ENCODE assay signal across 10 mouse cellular contexts in genomic region chr15:99318861-99319410, GRCm38 (mm10). TPM values are rescaled to one million over a fixed set of nuclear protein-coding genes. Genes with fewer than 3 reads are reported as not detected.
A peak's percentile ranks its signal among the peaks of the same experiment; 100 is the strongest.
DNase-seq lines count a peak whose midpoint lies in the region; ATAC-seq lines count a peak whose summit lies in the region.
"Had no signal": no experiment of that assay in that cellular context is flagged by ENCODE, and none has a peak within 500 bp of the region (broad histone marks: within the 10 kb centered on the region; RNA-seq: fewer than 3 reads in every experiment).

No protein-coding gene starts in this region.

- 84% methylated on average over 14 of the region's 14 CpGs for WGBS in embryonic facial prominence, embryonic 12.5 days
- WGBS in embryonic facial prominence, embryonic 10.5 days = 88% methylated on average over 14 of the region's 14 CpGs
- WGBS in kidney, embryonic 16.5 days = 59% methylated on average over 14 of the region's 14 CpGs
- 77% methylated on average over 14 of the region's 14 CpGs for WGBS in limb, embryonic 15.5 days

- no peak overlapping the region for H3K9ac ChIP-seq in embryonic facial prominence, embryonic 12.5 days
- H3K9ac ChIP-seq in kidney, embryonic 16.5 days (replicated peaks; ENCODE audit: low read length) = 0 out of 2 replicates have a peak overlapping the region, but pooled peaks have one; percentile 11
- no peak overlapping the region for H3K9ac ChIP-seq in limb, embryonic 15.5 days
- H3K9ac ChIP-seq: neural tube, embryonic 12.5 days had no signal

- H3K36me3 ChIP-seq in embryonic facial prominence, embryonic 12.5 days = peaks cover 98% of the 10 kb centered on the region
- peaks cover 100% of the 10 kb centered on the region for H3K36me3 ChIP-seq in embryonic facial prominence, embryonic 10.5 days (replicated peaks)
- peaks cover 76% of the 10 kb centered on the region for H3K36me3 ChIP-seq in kidney, embryonic 16.5 days (ENCODE audit: insufficient read depth, low read length)
- H3K36me3 ChIP-seq in limb, embryonic 15.5 days = peaks cover 98% of the 10 kb centered on the region

- no peak overlapping the region for H3K4me2 ChIP-seq in embryonic facial prominence, embryonic 12.5 days (replicated peaks)
- no peak overlapping the region for H3K4me2 ChIP-seq in kidney, embryonic 16.5 days (replicated peaks; ENCODE audit: low read depth, low read length)
- H3K4me2 ChIP-seq in limb, embryonic 15.5 days = no peak overlapping the region
- H3K4me2 ChIP-seq: neural tube, embryonic 12.5 days had no signal

- ATAC-seq in embryonic facial prominence, embryonic 12.5 days (ENCODE audit: insufficient number of reproducible peaks, insufficient read depth, low FRiP score, low TSS enrichment) = no peak
- ATAC-seq in kidney, embryonic 16.5 days (ENCODE audit: low FRiP score, low TSS enrichment) = no peak
- no peak for ATAC-seq in limb, embryonic 15.5 days (ENCODE audit: insufficient number of reproducible peaks, low FRiP score, low TSS enrichment, low read depth)

- no peak overlapping the region for H3K4me3 ChIP-seq in embryonic facial prominence, embryonic 12.5 days
- H3K4me3 ChIP-seq in embryonic facial prominence, embryonic 10.5 days = no peak overlapping the region
- no peak overlapping the region for H3K4me3 ChIP-seq in kidney, embryonic 16.5 days (ENCODE audit: low read length)
- no peak overlapping the region for H3K4me3 ChIP-seq in limb, embryonic 15.5 days
- H3K4me3 ChIP-seq: neural tube, embryonic 12.5 days had no signal

- H3K9me3 ChIP-seq in embryonic facial prominence, embryonic 12.5 days = no peaks in the 10 kb centered on the region
- H3K9me3 ChIP-seq in embryonic facial prominence, embryonic 10.5 days = no peaks in the 10 kb centered on the region
- H3K9me3 ChIP-seq in kidney, embryonic 16.5 days (ENCODE audit: low read length) = no peaks in the 10 kb centered on the region
- H3K9me3 ChIP-seq in limb, embryonic 15.5 days = no peaks in the 10 kb centered on the region
- H3K9me3 ChIP-seq: neural tube, embryonic 12.5 days had no signal

- H3K27me3 ChIP-seq in embryonic facial prominence, embryonic 12.5 days = no peaks in the 10 kb centered on the region
- H3K27me3 ChIP-seq in embryonic facial prominence, embryonic 10.5 days (replicated peaks; ENCODE audit: low read depth, poor library complexity, severe bottlenecking) = no peaks in the 10 kb centered on the region
- no peaks in the 10 kb centered on the region for H3K27me3 ChIP-seq in kidney, embryonic 16.5 days (ENCODE audit: insufficient read depth, low read length)
- no peaks in the 10 kb centered on the region for H3K27me3 ChIP-seq in limb, embryonic 15.5 days
- H3K27me3 ChIP-seq: neural tube, embryonic 12.5 days had no signal

- no peaks in the 10 kb centered on the region for H3K4me1 ChIP-seq in embryonic facial prominence, embryonic 12.5 days
- peaks cover 16% of the 10 kb centered on the region; the same call in 1 of the 2 replicates for H3K4me1 ChIP-seq in embryonic facial prominence, embryonic 10.5 days
- peaks cover 26% of the 10 kb centered on the region for H3K4me1 ChIP-seq in kidney, embryonic 16.5 days (ENCODE audit: insufficient read depth, low read length)
- H3K4me1 ChIP-seq in limb, embryonic 15.5 days = no peaks in the 10 kb centered on the region; the same call in 1 of the 2 replicates
- H3K4me1 ChIP-seq: neural tube, embryonic 12.5 days had no signal

- H3K27ac ChIP-seq in embryonic facial prominence, embryonic 12.5 days = peak overlapping the region; percentile 41; the same call in 1 of the 2 replicates
- H3K27ac ChIP-seq in embryonic facial prominence, embryonic 10.5 days (replicated peaks) = no peak overlapping the region
- peak overlapping the region; percentile 70 for H3K27ac ChIP-seq in kidney, embryonic 16.5 days (ENCODE audit: low read length)
- peak overlapping the region; percentile 51 for H3K27ac ChIP-seq in limb, embryonic 15.5 days
- H3K27ac ChIP-seq: neural tube, embryonic 12.5 days had no signal

- DNase-seq in embryonic facial prominence, embryonic 10.5 days (ENCODE audit: low spot score) = no peak
- DNase-seq in kidney, adult 11 months = no peak
- peak; percentile 66 to 69 for DNase-seq in cerebellum, postnatal 25 days
- DNase-seq in spleen, postnatal 36 days (ENCODE audit: low spot score in 2 of 2) = no peak
- DNase-seq in gastrocnemius, postnatal 10 days = no peak

RNA-seq across cellular contexts. Expression of gene Fam186b, which starts 23.2 kb away (rescaled TPM):
- 0.09 and 0.32 TPM in 2 replicates for polyA plus RNA-seq in embryonic facial prominence, embryonic 12.5 days (2016; fragmentation: Nextera tagmentation; extraction: Ambion mirVana)
- polyA plus RNA-seq in embryonic facial prominence, embryonic 10.5 days (2016; fragmentation: Nextera tagmentation; extraction: Ambion mirVana) = 0.30 TPM in 1 of 2 replicates, not detected in the other
- 0.21 and 0.30 TPM in 2 replicates for polyA plus RNA-seq in kidney, embryonic 16.5 days (2015; fragmentation: Nextera tagmentation; extraction: Ambion mirVana)
- 0.10 and 0.18 TPM in 2 replicates for polyA plus RNA-seq in limb, embryonic 15.5 days (2015; fragmentation: Nextera tagmentation; extraction: Ambion mirVana)
- total RNA-seq in gastrocnemius, postnatal 10 days (2021) = not detected
- polyA plus RNA-seq: large intestine, adult 2 months had no signal

RNA-seq across cellular contexts. Expression of gene Prpf40b, which starts 24.0 kb away (rescaled TPM):
- polyA plus RNA-seq in embryonic facial prominence, embryonic 12.5 days (2016; fragmentation: Nextera tagmentation; extraction: Ambion mirVana) = 79.5 and 80.0 TPM in 2 replicates
- polyA plus RNA-seq in embryonic facial prominence, embryonic 10.5 days (2016; fragmentation: Nextera tagmentation; extraction: Ambion mirVana) = 72.3 and 76.1 TPM in 2 replicates
- 62.2 and 67.5 TPM in 2 replicates for polyA plus RNA-seq in kidney, embryonic 16.5 days (2015; fragmentation: Nextera tagmentation; extraction: Ambion mirVana)
- 52.5 and 53.8 TPM in 2 replicates for polyA plus RNA-seq in limb, embryonic 15.5 days (2015; fragmentation: Nextera tagmentation; extraction: Ambion mirVana)
- 10 to 100 TPM; 23.3 to 28.8 TPM for total RNA-seq in gastrocnemius, postnatal 10 days (2021)

RNA-seq across cellular contexts. Expression of gene Fmnl3, which starts 51.3 kb away (rescaled TPM):
- polyA plus RNA-seq in embryonic facial prominence, embryonic 12.5 days (2016; fragmentation: Nextera tagmentation; extraction: Ambion mirVana) = 32.6 and 37.0 TPM in 2 replicates
- polyA plus RNA-seq in embryonic facial prominence, embryonic 10.5 days (2016; fragmentation: Nextera tagmentation; extraction: Ambion mirVana) = 24.4 and 25.6 TPM in 2 replicates
- 27.1 and 29.8 TPM in 2 replicates for polyA plus RNA-seq in kidney, embryonic 16.5 days (2015; fragmentation: Nextera tagmentation; extraction: Ambion mirVana)
- 25.0 and 26.9 TPM in 2 replicates for polyA plus RNA-seq in limb, embryonic 15.5 days (2015; fragmentation: Nextera tagmentation; extraction: Ambion mirVana)
- 10 to 100 TPM; 17.6 to 26.2 TPM for total RNA-seq in gastrocnemius, postnatal 10 days (2021)

Comparison
In these comparisons a context has a peak if more than half of its experiments do, and no peak if none do; other contexts are left out.
1. DNase-seq: peak in cerebellum, postnatal 25 days (2 of 2); none in embryonic facial prominence, embryonic 10.5 days (single experiment), kidney, adult 11 months (single experiment), spleen, postnatal 36 days (0 of 2) and gastrocnemius, postnatal 10 days (single experiment).